Mouse (Mus musculus) c-Kit-positive CD71-positive TER-119-positive erythroid progenitor cells, embryonic 14.5 days (primary cell): ENCODE measurements around the gene Map2k5.

Experiments
- DNase-seq: peaks from one replicate; pipeline ENCODE4 v3.0.0-alpha.2; 2013; ENCODE audit warnings: low spot score

The Map2k5 gene

GRCm38 (mm10) chr9:63145249-63146125, 232.2 kb downstream of the Map2k5 start:
- no peak for DNase-seq

GRCm38 (mm10) chr9:63144502-63145248, 233.0 kb downstream of the Map2k5 start:
- DNase-seq: no peak

GRCm38 (mm10) chr9:63143641-63144501, 233.8 kb downstream of the Map2k5 start:
- no peak for DNase-seq

- no peak for DNase-seq
Observed at GRCm38 (mm10) chr9:63143227-63143626, 234.5 kb downstream of the Map2k5 start.

GRCm38 (mm10) chr9:63142335-63143036, 235.2 kb downstream of the Map2k5 start:
- DNase-seq: no peak

- no peak for DNase-seq
Observed at GRCm38 (mm10) chr9:63141641-63142334, 235.9 kb downstream of the Map2k5 start.

- no peak for DNase-seq
Observed at GRCm38 (mm10) chr9:63140211-63140610, 237.5 kb downstream of the Map2k5 start.

- DNase-seq: no peak
Observed at GRCm38 (mm10) chr9:63139661-63140060, 238.0 kb downstream of the Map2k5 start.

GRCm38 (mm10) chr9:63138481-63138967, 239.2 kb downstream of the Map2k5 start:
- no peak for DNase-seq

- no peak for DNase-seq
Observed at GRCm38 (mm10) chr9:63137615-63137915, 240.1 kb downstream of the Map2k5 start.

- no peak for DNase-seq
Observed at GRCm38 (mm10) chr9:63136756-63137614, 240.7 kb downstream of the Map2k5 start.

GRCm38 (mm10) chr9:63136241-63136640, 241.5 kb downstream of the Map2k5 start:
- no peak for DNase-seq

- no peak for DNase-seq
Observed at GRCm38 (mm10) chr9:63135801-63136200, 241.9 kb downstream of the Map2k5 start.

GRCm38 (mm10) chr9:63135356-63135755, 242.3 kb downstream of the Map2k5 start:
- DNase-seq: no peak

- DNase-seq: no peak
Observed at GRCm38 (mm10) chr9:63133659-63134058, 244.0 kb downstream of the Map2k5 start.

- DNase-seq: peak; percentile 75
Observed at GRCm38 (mm10) chr9:63132673-63133601, 244.8 kb downstream of the Map2k5 start.

- no peak for DNase-seq
Observed at GRCm38 (mm10) chr9:63131957-63132602, 245.6 kb downstream of the Map2k5 start.

- no peak for DNase-seq
Observed at GRCm38 (mm10) chr9:63129641-63130041, 248.1 kb downstream of the Map2k5 start.
